Mouse (Mus musculus) lung, embryonic 14.5 days (tissue): ENCODE data around the gene Triobp. TPM values are rescaled to one million over a fixed set of nuclear protein-coding genes. Genes with fewer than 3 reads are reported as not detected.

ENCODE experiments used
- ATAC-seq: fragments of 200-750 bp; cut with Nextera tagmentation; 2 replicates; pipeline ENCODE4 v1.8.0; 2017; ENCODE audit warnings: mild to moderate bottlenecking, moderate TSS enrichment, moderate library complexity; ENCODE audit not compliant: insufficient read depth
- DNase-seq: peaks from one replicate; pipeline ENCODE4 v3.0.0-alpha.2; 2015
- H3K27ac ChIP-seq: fragments of 300-500 bp; sonication (generic); 2 replicates; pipeline ENCODE4 v1.5.1; 2014; ENCODE audit warnings: low read depth, mild to moderate bottlenecking, moderate library complexity
- H3K27me3 ChIP-seq: fragments of 300-500 bp; sonication (generic); 2 replicates; pipeline ENCODE4 v1.6.1; 2014; ENCODE audit warnings: low read length, control low read depth; ENCODE audit not compliant: insufficient read depth
- H3K36me3 ChIP-seq: fragments of 300-500 bp; sonication (generic); 2 replicates; pipeline ENCODE4 v1.6.1; 2014; ENCODE audit warnings: control low read depth; ENCODE audit not compliant: insufficient read depth
- H3K4me1 ChIP-seq: fragments of 300-500 bp; sonication (generic); 2 replicates; pipeline ENCODE4 v1.6.1; 2014; ENCODE audit warnings: antibody characterized with exemption, control low read depth; ENCODE audit not compliant: insufficient read depth
- H3K4me2 ChIP-seq: fragments of 300-500 bp; sonication (generic); 2 replicates; pipeline ENCODE4 v1.6.1; 2014; ENCODE audit warnings: mild to moderate bottlenecking
- H3K4me3 ChIP-seq: fragments of 300-500 bp; sonication (generic); 2 replicates; pipeline ENCODE4 v1.5.1; 2014; ENCODE audit warnings: low read depth, low read length
- H3K9ac ChIP-seq: fragments of 300-500 bp; sonication (generic); 2 replicates; pipeline ENCODE4 v1.6.1; 2014
- H3K9me3 ChIP-seq: fragments of 300-500 bp; sonication (generic); 2 replicates; pipeline ENCODE4 v1.6.1; 2016; ENCODE audit warnings: low read depth, low read length, control low read depth
- CTCF ChIP-seq: IDR thresholded peaks from 2 replicates; pipeline ENCODE4 v1.5.1; 2016; ENCODE audit warnings: antibody characterized with exemption, low read depth
- WGBS: fragments of 180-500 bp; shearing (Covaris S2); extraction: QIAGEN DNeasy Blood & Tissue Kit; methylation state at CpG from one replicate; pipeline ENCODE4 v1.1.7; 2014; 5-methylcytosine and 5-hydroxymethylcytosine counted together
- polyA plus RNA-seq: library from polyadenylated mRNA; unstranded; fragments of >200 nt; fragmentation: Nextera tagmentation; extraction: Ambion mirVana; gene quantifications from 2 replicates; pipeline ENCODE4 v1.2.1, GENCODE M21; 2014

Triobp gene
- polyA plus RNA-seq, 1 experiment from 2014 or later = 49.2 TPM

DNA sequence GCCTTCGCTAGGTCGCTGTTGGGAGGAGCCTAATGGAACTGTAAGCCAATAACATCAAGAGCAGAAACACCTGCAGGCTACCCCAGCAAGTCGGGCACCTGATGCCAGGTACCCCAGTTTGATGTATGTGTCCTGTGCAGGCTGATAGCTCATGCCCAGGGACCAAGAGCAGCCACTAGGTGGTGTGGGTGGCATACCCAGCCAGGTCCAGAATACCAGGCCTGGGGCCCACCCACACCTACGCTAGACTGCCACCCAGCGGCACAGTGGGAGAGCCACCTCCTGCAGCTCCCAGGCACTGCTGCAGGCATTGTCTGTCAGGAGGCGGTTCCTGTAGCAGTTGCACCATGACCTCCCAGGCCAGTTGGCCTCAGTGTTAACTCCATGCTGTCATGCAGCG, 91.3 kb downstream of the Triobp start:
- H3K27me3 ChIP-seq = peaks cover 35% of the 10 kb centered on the region
- H3K4me3 ChIP-seq = no peak overlapping the region
- peaks cover 21% of the 10 kb centered on the region; the same call in 1 of the 2 replicates for H3K36me3 ChIP-seq
- H3K4me2 ChIP-seq = no peak overlapping the region
- peak; percentile 88 for TF ChIP-seq CTCF
- H3K9ac ChIP-seq = no peak overlapping the region
- H3K4me1 ChIP-seq = 0 out of 2 replicates have a peak, but pooled peaks cover 3% of the 10 kb centered on the region
- DNase-seq (peak; percentile 84), ATAC-seq (peak; percentile 60)
- no peaks in the 10 kb centered on the region for H3K9me3 ChIP-seq
- H3K27ac ChIP-seq = no peak overlapping the region
- 11% methylated on average over 7 of the region's 7 CpGs for WGBS

DNA sequence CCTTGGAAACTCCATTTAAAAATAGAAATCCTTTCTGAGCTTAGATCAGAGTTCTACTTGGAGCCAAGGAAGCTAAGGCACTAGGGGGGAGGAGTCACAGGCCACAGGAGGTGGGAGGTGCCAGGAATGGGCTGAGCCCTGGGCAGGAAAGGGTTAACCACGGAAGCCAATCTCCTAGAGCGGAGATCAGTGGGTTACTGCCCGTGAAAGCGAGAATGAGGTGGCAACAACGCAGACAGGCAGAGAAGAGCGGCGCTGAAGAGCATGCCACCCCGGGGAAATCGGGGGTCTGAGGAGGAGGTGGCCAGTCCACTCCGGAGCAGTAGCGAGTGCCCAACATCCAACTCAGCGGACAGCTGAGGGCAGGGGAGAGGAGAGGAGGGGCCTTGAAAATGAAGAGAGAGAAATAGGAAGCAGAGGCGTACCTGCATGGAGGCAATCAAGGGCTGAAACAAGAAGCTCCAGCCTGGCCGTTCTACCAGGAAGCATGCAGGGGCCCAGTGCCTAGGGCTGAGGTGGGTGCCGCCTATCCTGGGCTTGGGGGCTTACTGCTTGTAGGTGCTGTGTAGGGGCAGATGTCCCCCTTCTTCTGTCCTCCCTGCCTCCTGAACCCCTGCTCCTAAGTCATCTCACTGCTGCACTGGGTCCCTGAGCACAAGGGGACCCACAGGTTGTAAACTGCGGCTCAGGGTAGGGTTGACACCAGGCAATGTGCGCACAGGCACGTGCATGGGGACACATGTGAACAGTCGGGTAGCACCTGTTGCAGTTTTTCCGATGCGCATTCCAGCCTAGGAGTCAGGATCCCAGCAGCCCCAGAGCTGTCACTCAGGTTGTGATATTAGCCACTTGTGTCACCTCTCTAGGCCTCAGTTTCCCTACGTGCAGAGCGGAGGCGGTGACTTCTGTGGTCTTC, 93.2 kb downstream of the Triobp start:
- Histone ChIP-seq H3K4me2 (peak overlapping the region; percentile 55), H3K27me3 (peaks cover 39% of the 10 kb centered on the region), H3K36me3 (peaks cover 14% of the 10 kb centered on the region; the same call in 1 of the 2 replicates), H3K27ac (no peak overlapping the region), H3K4me1 (0 out of 2 replicates have a peak, but pooled peaks cover 3% of the 10 kb centered on the region), H3K9ac (peak overlapping the region; percentile 9; the same call in 1 of the 2 replicates), H3K9me3 (no peaks in the 10 kb centered on the region), H3K4me3 (peak overlapping the region; percentile 14; the same call in 1 of the 2 replicates)
- TF ChIP-seq CTCF = no peak
- 16% methylated on average over 24 of the region's 24 CpGs for WGBS
- DNase-seq (peak; percentile 68), ATAC-seq (no peak)

DNA sequence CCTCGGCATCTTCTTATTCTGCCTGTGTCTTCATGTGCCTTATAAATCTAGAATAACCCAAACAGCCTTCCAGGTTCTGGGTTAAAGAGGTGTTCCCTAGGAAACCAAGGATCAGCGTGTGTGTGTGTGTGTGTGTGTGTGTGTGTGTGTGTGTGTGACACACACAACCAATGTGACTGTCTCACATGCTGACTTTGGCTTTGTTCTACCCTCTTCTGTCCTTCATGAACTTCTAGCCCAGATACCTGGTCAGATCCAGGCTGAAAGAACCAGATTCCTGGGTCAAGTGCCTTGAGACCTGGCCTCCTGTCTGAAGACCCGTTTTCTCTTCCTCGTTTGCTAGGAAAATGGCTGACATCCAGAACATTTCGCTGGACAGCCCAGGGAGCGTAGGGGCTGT, 94.1 kb downstream of the Triobp start, which contains the start of gene Galr3:
Gene Galr3, plus strand, starts transcription at position 301 of the 400 bp plus-strand sequence.
- Histone ChIP-seq H3K4me2 (peak within 1 kb of the TSS; percentile 96), H3K9ac (peak within 1 kb of the TSS; percentile 54), H3K4me1 (0 out of 2 replicates have a peak, but pooled peaks cover 3% of the 10 kb centered on the region), H3K27ac (no peak within 1 kb of the TSS), H3K27me3 (peaks cover 39% of the 10 kb centered on the region), H3K9me3 (no peaks in the 10 kb centered on the region), H3K36me3 (peaks cover 7% of the 10 kb centered on the region; the same call in 1 of the 2 replicates), H3K4me3 (peak within 1 kb of the TSS; percentile 57)
- ATAC-seq (no peak), DNase-seq (no peak)
- TF ChIP-seq CTCF = no peak
- WGBS = 67% methylated on average over 6 of the region's 6 CpGs

DNA sequence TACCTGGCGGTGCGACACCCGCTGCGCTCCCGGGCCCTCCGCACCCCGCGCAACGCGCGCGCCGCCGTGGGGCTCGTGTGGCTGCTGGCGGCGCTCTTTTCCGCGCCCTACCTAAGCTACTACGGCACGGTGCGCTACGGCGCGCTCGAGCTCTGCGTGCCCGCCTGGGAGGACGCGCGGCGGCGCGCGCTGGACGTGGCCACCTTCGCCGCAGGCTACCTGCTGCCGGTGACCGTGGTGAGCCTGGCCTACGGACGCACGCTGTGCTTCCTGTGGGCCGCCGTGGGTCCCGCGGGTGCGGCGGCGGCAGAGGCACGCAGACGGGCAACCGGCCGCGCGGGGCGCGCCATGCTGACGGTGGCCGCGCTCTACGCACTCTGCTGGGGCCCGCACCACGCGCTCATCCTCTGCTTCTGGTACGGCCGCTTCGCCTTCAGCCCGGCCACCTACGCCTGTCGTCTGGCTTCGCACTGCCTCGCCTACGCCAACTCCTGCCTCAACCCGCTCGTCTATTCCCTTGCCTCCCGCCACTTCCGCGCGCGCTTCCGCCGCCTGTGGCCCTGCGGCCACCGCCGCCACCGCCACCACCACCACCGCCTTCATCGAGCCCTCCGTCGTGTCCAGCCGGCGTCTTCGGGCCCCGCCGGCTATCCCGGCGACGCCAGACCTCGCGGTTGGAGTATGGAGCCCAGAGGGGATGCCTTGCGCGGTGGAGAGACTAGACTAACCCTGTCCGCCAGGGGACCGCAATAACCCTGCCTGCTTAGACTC, 95.4 kb downstream of the Triobp start:
- Histone ChIP-seq H3K9me3 (no peaks in the 10 kb centered on the region), H3K4me1 (0 out of 2 replicates have a peak, but pooled peaks cover 3% of the 10 kb centered on the region), H3K27me3 (peaks cover 39% of the 10 kb centered on the region), H3K9ac (peak overlapping the region; percentile 54), H3K4me2 (peak overlapping the region; percentile 96), H3K27ac (no peak overlapping the region), H3K36me3 (no peaks in the 10 kb centered on the region), H3K4me3 (peak overlapping the region; percentile 57)
- peak; percentile 47 for TF ChIP-seq CTCF
- DNase-seq = peak; percentile 48
- ATAC-seq = no peak
- under 1% methylated on average over 91 of the region's 105 CpGs for WGBS

DNA sequence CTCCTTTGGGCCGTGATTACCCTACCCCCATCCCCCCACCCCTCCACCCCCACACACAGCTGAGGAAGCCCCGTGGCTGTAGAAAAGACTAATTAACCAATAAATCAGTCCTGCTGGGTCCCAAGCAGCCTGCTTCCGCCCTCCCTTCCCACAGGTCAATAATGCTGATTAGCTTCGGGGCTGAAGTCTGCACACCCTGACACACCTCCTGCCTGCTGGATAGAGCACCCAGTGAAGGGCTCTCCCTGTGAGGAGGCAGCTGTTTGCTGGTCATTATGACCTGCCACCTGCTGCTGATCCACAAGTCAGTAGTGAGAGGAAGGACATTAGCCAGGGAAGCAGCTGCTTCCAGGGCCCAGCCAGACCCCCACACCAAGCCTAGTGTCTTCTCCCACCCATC, 97.3 kb downstream of the Triobp start:
- Histone ChIP-seq H3K36me3 (no peaks in the 10 kb centered on the region), H3K27ac (no peak overlapping the region), H3K9me3 (no peaks in the 10 kb centered on the region), H3K4me1 (0 out of 2 replicates have a peak, but pooled peaks cover 3% of the 10 kb centered on the region), H3K9ac (no peak overlapping the region), H3K4me2 (no peak overlapping the region), H3K27me3 (peaks cover 39% of the 10 kb centered on the region), H3K4me3 (no peak overlapping the region)
- DNase-seq (no peak), ATAC-seq (no peak)
- no peak for TF ChIP-seq CTCF
- WGBS = 11% methylated on average over 4 of the region's 4 CpGs

DNA sequence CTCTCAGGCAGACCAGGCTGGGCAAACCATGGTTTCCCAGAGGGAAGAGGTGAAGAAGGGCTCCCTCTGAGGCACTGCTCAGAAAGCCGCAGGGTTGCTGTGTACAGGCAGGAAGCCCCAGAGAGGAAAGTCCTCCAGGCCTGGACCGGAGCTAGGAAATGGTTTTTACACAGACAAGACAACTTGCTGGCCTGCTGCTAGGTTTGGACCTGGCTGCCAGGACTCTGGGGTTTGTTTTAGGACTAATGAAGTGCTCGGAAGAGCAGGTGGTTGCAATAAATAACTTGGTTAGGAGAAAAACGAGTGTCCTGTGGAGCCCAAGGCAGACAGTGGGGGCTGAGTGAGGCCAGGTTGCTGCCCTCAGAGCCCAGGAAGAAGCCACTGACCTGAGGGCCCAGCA, 100.7 kb downstream of the Triobp start:
- no peaks in the 10 kb centered on the region for H3K4me1 ChIP-seq
- peaks cover 2% of the 10 kb centered on the region for H3K36me3 ChIP-seq
- no peak for DNase-seq
- H3K27me3 ChIP-seq = peaks cover 11% of the 10 kb centered on the region
- no peak for ATAC-seq
- no peak overlapping the region for H3K27ac ChIP-seq
- H3K4me2 ChIP-seq = no peak overlapping the region
- TF ChIP-seq CTCF = no peak
- H3K9ac ChIP-seq = no peak overlapping the region
- 61% methylated on average over 4 of the region's 4 CpGs for WGBS
- H3K9me3 ChIP-seq = no peaks in the 10 kb centered on the region
- H3K4me3 ChIP-seq = no peak overlapping the region
